ENCODE assay signal across 22 mouse cellular contexts in genomic region chr10:123567677-123568076, GRCm38 (mm10).
DNase-seq lines count a peak whose midpoint lies in the region; ATAC-seq lines count a peak whose summit lies in the region.
"Had no signal": no experiment of that assay in that cellular context is flagged by ENCODE, and none has a peak within 500 bp of the region (broad histone marks: within the 10 kb centered on the region; RNA-seq: fewer than 3 reads in every experiment).

No protein-coding gene starts in this region.

- WGBS in kidney, embryonic 16.5 days = 32% methylated on average over 1 of the region's 1 CpGs
- WGBS in neural tube, embryonic 15.5 days = 87% methylated on average over 1 of the region's 1 CpGs

- no peak overlapping the region for H3K4me2 ChIP-seq in kidney, embryonic 16.5 days (replicated peaks; ENCODE audit: low read depth, low read length)
- H3K4me2 ChIP-seq in neural tube, embryonic 15.5 days = no peak overlapping the region
- H3K4me2 ChIP-seq: intestine, embryonic 15.5 days; liver, embryonic 13.5 days; lung, embryonic 15.5 days; neural tube, embryonic 13.5 days had no signal

- ATAC-seq in kidney, embryonic 16.5 days (ENCODE audit: low FRiP score, low TSS enrichment) = no peak
- no peak for ATAC-seq in neural tube, embryonic 15.5 days (ENCODE audit: low FRiP score)
- ATAC-seq: hindbrain, embryonic 16.5 days; intestine, embryonic 15.5 days had no signal

- H3K36me3 ChIP-seq in kidney, embryonic 16.5 days (ENCODE audit: insufficient read depth, low read length) = no peaks in the 10 kb centered on the region
- no peaks in the 10 kb centered on the region for H3K36me3 ChIP-seq in neural tube, embryonic 15.5 days
- H3K36me3 ChIP-seq: forebrain, embryonic 10.5 days; intestine, embryonic 15.5 days; limb, embryonic 10.5 days; liver, embryonic 13.5 days; lung, embryonic 15.5 days; neural tube, embryonic 13.5 days had no signal

- H3K4me1 ChIP-seq in kidney, embryonic 16.5 days (ENCODE audit: insufficient read depth, low read length) = peaks cover 22% of the 10 kb centered on the region
- H3K4me1 ChIP-seq in neural tube, embryonic 15.5 days = 0 out of 2 replicates have a peak, but pooled peaks cover 5% of the 10 kb centered on the region
- H3K4me1 ChIP-seq: intestine, embryonic 15.5 days; liver, embryonic 13.5 days; lung, embryonic 15.5 days; megakaryocyte, embryonic 14.5 days had no signal

- H3K4me3 ChIP-seq in kidney, embryonic 16.5 days (ENCODE audit: low read length) = no peak overlapping the region
- H3K4me3 ChIP-seq in neural tube, embryonic 15.5 days (replicated peaks) = no peak overlapping the region
- H3K4me3 ChIP-seq: forebrain, embryonic 10.5 days; gastrocnemius, adult 2 months; intestine, embryonic 15.5 days; limb, embryonic 10.5 days; liver, embryonic 13.5 days; lung, embryonic 15.5 days; megakaryocyte, embryonic 14.5 days; neural tube, embryonic 13.5 days had no signal

- no peaks in the 10 kb centered on the region for H3K9me3 ChIP-seq in kidney, embryonic 16.5 days (ENCODE audit: low read length)
- no peaks in the 10 kb centered on the region for H3K9me3 ChIP-seq in neural tube, embryonic 15.5 days (replicated peaks)
- H3K9me3 ChIP-seq: forebrain, embryonic 10.5 days; intestine, embryonic 15.5 days; limb, embryonic 10.5 days; liver, embryonic 13.5 days; lung, embryonic 15.5 days; neural tube, embryonic 13.5 days had no signal

- DNase-seq in kidney, adult 11 months = peak; percentile 20
- DNase-seq in neural tube, embryonic 10.5 days (ENCODE audit: extremely low spot score, low spot score) = peak; percentile 28
- peak; percentile 49 for DNase-seq in kidney, postnatal 14 days
- DNase-seq in MN1 (ENCODE audit: low spot score) = no peak
- DNase-seq in adrenal gland, adult (ENCODE audit: inconsistent age in 2 of 2, low spot score in 1 of 2) = no peak
- no peak for DNase-seq in layer of hippocampus, adult 9-11 months
- DNase-seq: adrenal gland, postnatal 36 days; cerebellum, adult 9-10 months; gastrocnemius, adult 2 months; heart, postnatal 4 days; liver, embryonic 13.5 days; lung, postnatal 36 days; midbrain, embryonic 14.5 days had no signal

- no peaks in the 10 kb centered on the region for H3K27me3 ChIP-seq in kidney, embryonic 16.5 days (ENCODE audit: insufficient read depth, low read length)
- H3K27me3 ChIP-seq in neural tube, embryonic 15.5 days (replicated peaks) = no peaks in the 10 kb centered on the region
- H3K27me3 ChIP-seq: intestine, embryonic 15.5 days; liver, embryonic 13.5 days; lung, embryonic 15.5 days; megakaryocyte, embryonic 14.5 days; neural tube, embryonic 13.5 days had no signal

- H3K9ac ChIP-seq in kidney, embryonic 16.5 days (replicated peaks; ENCODE audit: low read length) = no peak overlapping the region
- no peak overlapping the region for H3K9ac ChIP-seq in neural tube, embryonic 15.5 days (replicated peaks)
- H3K9ac ChIP-seq: intestine, embryonic 15.5 days; liver, embryonic 13.5 days; lung, embryonic 15.5 days; neural tube, embryonic 13.5 days had no signal

- H3K27ac ChIP-seq in kidney, embryonic 16.5 days (ENCODE audit: low read length) = no peak overlapping the region
- no peak overlapping the region for H3K27ac ChIP-seq in neural tube, embryonic 15.5 days (replicated peaks)
- H3K27ac ChIP-seq: forebrain, embryonic 10.5 days; gastrocnemius, adult 2 months; intestine, embryonic 15.5 days; limb, embryonic 10.5 days; liver, embryonic 13.5 days; lung, embryonic 15.5 days; neural tube, embryonic 13.5 days had no signal

Comparison
In these comparisons a context has a peak if more than half of its experiments do, and no peak if none do; other contexts are left out.
1. DNase-seq: peak in kidney, adult 11 months (single experiment), neural tube, embryonic 10.5 days (single experiment) and kidney, postnatal 14 days (single experiment); none in MN1 (single experiment), adrenal gland, adult (0 of 2) and layer of hippocampus, adult 9-11 months (single experiment).